In genomic region chr15:82236565-82236964, GRCm38 (mm10) we compare ENCODE assay signal across 8 mouse cellular contexts. TPM values are rescaled to one million over a fixed set of nuclear protein-coding genes. Genes with fewer than 3 reads are reported as not detected.
DNase-seq lines count a peak whose midpoint lies in the region; ATAC-seq and TF ChIP-seq lines count a peak whose summit lies in the region.

No protein-coding gene starts in this region.

- no peak overlapping the region for H3K4me3 ChIP-seq in embryonic facial prominence, embryonic 11.5 days (ENCODE audit: low read depth, low read length)
- H3K4me3 ChIP-seq in limb, embryonic 13.5 days = no peak overlapping the region
- H3K4me3 ChIP-seq in midbrain, embryonic 16.5 days (ENCODE audit: low read depth, low read length) = no peak overlapping the region
- H3K4me3 ChIP-seq in spleen, adult 2 months (ENCODE audit: extremely low read depth, insufficient read depth, insufficient read length) = no peak overlapping the region

- TF ChIP-seq CTCF in spleen, adult 2 months (IDR thresholded peaks at IDR 0.05; ENCODE audit: extremely low read depth, insufficient read depth, insufficient read length, insufficient replicate concordance) = peak; percentile 96

- peak; percentile 48 for DNase-seq in 3134 (ENCODE audit: extremely low read depth, insufficient read length, low spot score)
- peak; percentile 88 for DNase-seq in adrenal gland, postnatal 14 days
- DNase-seq in embryonic facial prominence, embryonic 11.5 days (ENCODE audit: low spot score) = peak; percentile 83
- DNase-seq in heart, adult 8-10 months (ENCODE audit: low spot score) = peak; percentile 78
- peak; percentile 87 for DNase-seq in kidney, adult 9 months
- peak; percentile 64 to 86 for DNase-seq in spleen, adult 2 months (ENCODE audit: low read depth in 1 of 2, low spot score in 2 of 2)

- WGBS in embryonic facial prominence, embryonic 11.5 days = 14% methylated on average over 5 of the region's 5 CpGs
- 23% methylated on average over 5 of the region's 5 CpGs for WGBS in limb, embryonic 13.5 days
- 19% methylated on average over 5 of the region's 5 CpGs for WGBS in midbrain, embryonic 16.5 days
- 29% methylated on average over 5 of the region's 5 CpGs for WGBS in spleen, adult 2 months

- TF ChIP-seq POLR2A in spleen, adult 2 months (IDR thresholded peaks at IDR 0.05; ENCODE audit: low read depth, low read length) = no peak

- H3K9me3 ChIP-seq in embryonic facial prominence, embryonic 11.5 days (replicated peaks; ENCODE audit: control insufficient read depth, low read length) = no peaks in the 10 kb centered on the region
- no peaks in the 10 kb centered on the region for H3K9me3 ChIP-seq in limb, embryonic 13.5 days
- no peaks in the 10 kb centered on the region for H3K9me3 ChIP-seq in midbrain, embryonic 16.5 days (replicated peaks; ENCODE audit: control insufficient read depth, low read length, poor library complexity, severe bottlenecking)

- no peak overlapping the region for H3K9ac ChIP-seq in embryonic facial prominence, embryonic 11.5 days (replicated peaks; ENCODE audit: low read length)
- H3K9ac ChIP-seq in limb, embryonic 13.5 days = no peak overlapping the region
- H3K9ac ChIP-seq in midbrain, embryonic 16.5 days (ENCODE audit: low read depth, low read length) = no peak overlapping the region

- H3K4me1 ChIP-seq in embryonic facial prominence, embryonic 11.5 days (ENCODE audit: control insufficient read depth, insufficient read depth, low read length) = no peaks in the 10 kb centered on the region
- no peaks in the 10 kb centered on the region for H3K4me1 ChIP-seq in limb, embryonic 13.5 days
- H3K4me1 ChIP-seq in midbrain, embryonic 16.5 days (ENCODE audit: control insufficient read depth, insufficient read depth, low read length) = no peaks in the 10 kb centered on the region
- H3K4me1 ChIP-seq in spleen, adult 2 months (ENCODE audit: control insufficient read depth, insufficient read depth, insufficient read length) = peaks cover 24% of the 10 kb centered on the region

- H3K27me3 ChIP-seq in embryonic facial prominence, embryonic 11.5 days (ENCODE audit: control insufficient read depth, insufficient read depth, low read length) = no peaks in the 10 kb centered on the region
- no peaks in the 10 kb centered on the region for H3K27me3 ChIP-seq in limb, embryonic 13.5 days
- H3K27me3 ChIP-seq in midbrain, embryonic 16.5 days (ENCODE audit: control insufficient read depth, insufficient read depth, low read depth, low read length) = no peaks in the 10 kb centered on the region
- no peaks in the 10 kb centered on the region for H3K27me3 ChIP-seq in spleen, adult 2 months (ENCODE audit: control insufficient read depth, insufficient read depth, low read length)

- peak; percentile 74 for ATAC-seq in embryonic facial prominence, embryonic 11.5 days (replicated peaks; ENCODE audit: insufficient number of reproducible peaks, low FRiP score, low TSS enrichment, low read depth)
- peak; percentile 58 for ATAC-seq in limb, embryonic 13.5 days (ENCODE audit: low FRiP score, low read depth)
- ATAC-seq in midbrain, embryonic 16.5 days = peak; percentile 88

- H3K4me2 ChIP-seq in embryonic facial prominence, embryonic 11.5 days (ENCODE audit: low read depth, low read length) = no peak overlapping the region
- H3K4me2 ChIP-seq in limb, embryonic 13.5 days (replicated peaks) = no peak overlapping the region
- H3K4me2 ChIP-seq in midbrain, embryonic 16.5 days (ENCODE audit: low read length) = no peak overlapping the region

- peaks cover 5% of the 10 kb centered on the region; the same call in 1 of the 2 replicates for H3K36me3 ChIP-seq in embryonic facial prominence, embryonic 11.5 days (replicated peaks; ENCODE audit: control insufficient read depth, insufficient read depth, low read depth, low read length)
- H3K36me3 ChIP-seq in limb, embryonic 13.5 days = peaks cover 30% of the 10 kb centered on the region
- H3K36me3 ChIP-seq in midbrain, embryonic 16.5 days (ENCODE audit: control insufficient read depth, insufficient read depth, low read length) = no peaks in the 10 kb centered on the region
- H3K36me3 ChIP-seq in spleen, adult 2 months (ENCODE audit: control insufficient read depth, insufficient read depth, low read length) = no peaks in the 10 kb centered on the region

- no peak overlapping the region for H3K27ac ChIP-seq in embryonic facial prominence, embryonic 11.5 days (replicated peaks; ENCODE audit: low read depth, low read length)
- H3K27ac ChIP-seq in limb, embryonic 13.5 days = no peak overlapping the region
- no peak overlapping the region for H3K27ac ChIP-seq in midbrain, embryonic 16.5 days (ENCODE audit: low read length)
- H3K27ac ChIP-seq in spleen, adult 2 months (ENCODE audit: insufficient read depth, low read length) = no peak overlapping the region

RNA-seq across cellular contexts. Expression of gene Cenpm, which starts 8.0 kb away (rescaled TPM):
- 10.9 and 12.2 TPM in 2 replicates for total RNA-seq in adrenal gland, postnatal 14 days (2021)
- polyA plus RNA-seq in embryonic facial prominence, embryonic 11.5 days (2014; fragmentation: Nextera tagmentation; extraction: Ambion mirVana) = 86.4 and 92.5 TPM in 2 replicates
- total RNA-seq in heart, adult 8-10 months (2022) = 1 to 10 TPM in 1 of 4 experiments, under 1 TPM in 3; 0.29 to 1.5 (median 0.44) TPM
- polyA plus RNA-seq in limb, embryonic 13.5 days (2015; fragmentation: Nextera tagmentation; extraction: Ambion mirVana) = 62.5 and 62.6 TPM in 2 replicates
- polyA plus RNA-seq in midbrain, embryonic 16.5 days (2015; fragmentation: Nextera tagmentation; extraction: Ambion mirVana) = 12.7 and 13.9 TPM in 2 replicates
- 10.2 and 16.8 TPM in 2 replicates for polyA plus RNA-seq in spleen, adult 2 months (2012; rRNA removed)

RNA-seq across cellular contexts. Expression of gene Tnfrsf13c, which starts 12.4 kb away (rescaled TPM):
- 1.0 and 6.8 TPM in 2 replicates for total RNA-seq in adrenal gland, postnatal 14 days (2021)
- polyA plus RNA-seq in embryonic facial prominence, embryonic 11.5 days (2014; fragmentation: Nextera tagmentation; extraction: Ambion mirVana) = 0.42 TPM in 1 of 2 replicates, not detected in the other
- total RNA-seq in heart, adult 8-10 months (2022) = under 1 TPM in 1 of 4 experiments, not detected in 3; 0.26 TPM
- polyA plus RNA-seq in limb, embryonic 13.5 days (2015; fragmentation: Nextera tagmentation; extraction: Ambion mirVana) = 0.13 and 0.15 TPM in 2 replicates
- 0.14 TPM in 1 of 2 replicates, not detected in the other for polyA plus RNA-seq in midbrain, embryonic 16.5 days (2015; fragmentation: Nextera tagmentation; extraction: Ambion mirVana)
- polyA plus RNA-seq in spleen, adult 2 months (2012; rRNA removed) = 120 and 179 TPM in 2 replicates

RNA-seq across cellular contexts. Expression of gene 1500009C09Rik, which starts 15.6 kb away (rescaled TPM):
- total RNA-seq in adrenal gland, postnatal 14 days (2021) = 0.49 and 0.74 TPM in 2 replicates
- polyA plus RNA-seq in embryonic facial prominence, embryonic 11.5 days (2014; fragmentation: Nextera tagmentation; extraction: Ambion mirVana) = 0.35 and 0.45 TPM in 2 replicates
- not detected for total RNA-seq in heart, adult 8-10 months (2022)
- not detected in 2 replicates for polyA plus RNA-seq in limb, embryonic 13.5 days (2015; fragmentation: Nextera tagmentation; extraction: Ambion mirVana)
- polyA plus RNA-seq in midbrain, embryonic 16.5 days (2015; fragmentation: Nextera tagmentation; extraction: Ambion mirVana) = 21.0 and 21.7 TPM in 2 replicates
- 0.05 and 0.08 TPM in 2 replicates for polyA plus RNA-seq in spleen, adult 2 months (2012; rRNA removed)

RNA-seq across cellular contexts. Expression of gene Shisa8, which starts 23.9 kb away (rescaled TPM):
- total RNA-seq in adrenal gland, postnatal 14 days (2021) = 0.44 and 1.1 TPM in 2 replicates
- 0.18 and 0.26 TPM in 2 replicates for polyA plus RNA-seq in embryonic facial prominence, embryonic 11.5 days (2014; fragmentation: Nextera tagmentation; extraction: Ambion mirVana)
- total RNA-seq in heart, adult 8-10 months (2022) = under 1 TPM in 1 of 4 experiments, not detected in 3; 0.26 TPM
- 0.15 and 0.34 TPM in 2 replicates for polyA plus RNA-seq in limb, embryonic 13.5 days (2015; fragmentation: Nextera tagmentation; extraction: Ambion mirVana)
- polyA plus RNA-seq in midbrain, embryonic 16.5 days (2015; fragmentation: Nextera tagmentation; extraction: Ambion mirVana) = 0.77 and 1.0 TPM in 2 replicates
- 5.4 and 14.7 TPM in 2 replicates for polyA plus RNA-seq in spleen, adult 2 months (2012; rRNA removed)

RNA-seq across cellular contexts. Expression of gene Sept3, which starts 38.1 kb away (rescaled TPM):
- 6.0 and 6.1 TPM in 2 replicates for total RNA-seq in adrenal gland, postnatal 14 days (2021)
- polyA plus RNA-seq in embryonic facial prominence, embryonic 11.5 days (2014; fragmentation: Nextera tagmentation; extraction: Ambion mirVana) = 66.3 and 66.7 TPM in 2 replicates
- total RNA-seq in heart, adult 8-10 months (2022) = under 1 TPM; 0.16 to 0.90 (median 0.44) TPM
- 25.6 and 26.1 TPM in 2 replicates for polyA plus RNA-seq in limb, embryonic 13.5 days (2015; fragmentation: Nextera tagmentation; extraction: Ambion mirVana)
- polyA plus RNA-seq in midbrain, embryonic 16.5 days (2015; fragmentation: Nextera tagmentation; extraction: Ambion mirVana) = 406 and 437 TPM in 2 replicates
- polyA plus RNA-seq in spleen, adult 2 months (2012; rRNA removed) = 1.6 and 1.8 TPM in 2 replicates

Comparison
In these comparisons a context has a peak if more than half of its experiments do, and no peak if none do; other contexts are left out.
1. RNA of gene Tnfrsf13c, which starts 12.4 kb away (polyA plus RNA-seq): 120 to 179 TPM in spleen, adult 2 months; 0.42 TPM in embryonic facial prominence, embryonic 11.5 days, 0.13 to 0.15 TPM in limb, embryonic 13.5 days and 0.14 TPM in midbrain, embryonic 16.5 days; every median in the first group is over 10 times any median in the second.
2. RNA of gene 1500009C09Rik, which starts 15.6 kb away (polyA plus RNA-seq): 21.0 to 21.7 TPM in midbrain, embryonic 16.5 days; 0.35 to 0.45 TPM in embryonic facial prominence, embryonic 11.5 days, 0.05 to 0.08 TPM in spleen, adult 2 months and not detected in limb, embryonic 13.5 days; every median in the first group is over 10 times any median in the second.
3. Peak in every context shown above with its lines, with median percentiles within 50 percentile points of each other: DNase-seq and ATAC-seq.